Mouse (Mus musculus) heart, adult 9 months (tissue): ENCODE data around the gene Ndc1.

Experiments
- DNase-seq, 2 experiments: peaks; one replicate each; pipeline ENCODE4 v3.0.0; 2022; ENCODE audit warnings: low spot score in 2 of 2

Gene Ndc1

DNA sequence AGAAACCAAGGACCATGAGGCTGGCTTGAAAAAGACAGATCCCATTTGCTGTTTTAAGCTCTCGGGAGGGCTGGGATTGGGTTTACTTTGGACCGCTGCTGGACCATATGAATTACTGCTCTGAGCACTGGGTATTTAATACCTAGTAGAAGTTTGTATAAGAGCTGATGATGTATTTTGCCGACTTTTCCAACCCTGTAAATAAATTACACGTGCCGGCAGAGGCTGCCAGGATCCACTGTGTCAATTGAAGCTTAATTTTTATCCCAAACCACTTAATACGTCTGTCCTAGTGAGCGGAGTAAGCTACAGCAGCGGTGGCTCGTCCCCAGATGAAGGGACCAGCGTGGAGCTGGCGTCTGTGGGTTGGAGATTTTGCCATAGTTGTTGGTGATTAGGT is 74.7 kb downstream of the Ndc1 start:
- no peak for DNase-seq

DNA sequence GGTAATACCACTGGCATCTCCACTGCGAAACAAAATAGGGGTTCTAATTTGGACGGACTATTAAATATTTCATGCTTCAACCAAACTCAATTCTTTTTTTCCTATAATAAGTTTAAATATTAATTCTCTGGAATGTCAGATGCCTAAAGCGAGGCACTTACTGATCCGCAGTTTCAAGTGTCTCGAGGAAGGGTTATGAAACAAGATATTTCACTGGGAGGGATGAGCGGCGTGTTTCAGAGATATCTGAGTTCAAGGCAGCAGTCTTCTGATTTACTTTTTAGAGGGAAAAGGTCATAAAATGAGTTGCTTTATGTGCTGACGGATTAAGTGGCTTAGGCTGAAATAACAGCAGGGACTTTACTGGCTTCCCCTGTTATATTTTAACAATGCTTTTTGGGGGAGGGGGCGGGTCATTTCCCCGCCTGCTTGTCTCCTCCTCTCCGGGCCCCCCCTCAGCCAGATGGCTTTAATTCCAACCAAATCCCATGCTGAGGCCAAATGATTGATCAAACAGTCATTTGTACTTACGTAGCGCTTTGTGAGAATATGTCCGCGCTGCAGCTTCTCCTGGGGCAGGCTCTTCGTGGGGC is 75.4 kb downstream of the Ndc1 start:
- no peak for DNase-seq

DNA sequence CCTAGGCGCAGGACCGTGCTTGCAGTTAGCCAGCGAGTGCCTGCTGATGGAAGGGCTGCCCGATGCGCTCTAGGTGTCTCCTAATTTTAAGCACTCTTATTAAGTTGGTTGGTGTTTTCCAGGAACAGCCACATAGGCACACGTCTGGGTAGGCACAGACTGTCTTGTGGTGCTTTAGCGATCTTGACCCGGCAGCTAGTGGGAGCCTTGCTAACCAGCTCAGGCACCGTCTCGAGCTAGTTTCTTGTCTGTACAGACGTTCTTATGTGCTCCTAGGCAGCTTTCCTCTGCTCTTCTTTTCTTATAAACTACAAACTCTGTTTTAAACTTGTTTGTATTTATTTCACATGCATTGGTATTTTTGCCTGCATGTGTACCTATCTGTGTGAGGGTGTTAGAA is 76.0 kb downstream of the Ndc1 start:
- DNase-seq: no peak

DNA sequence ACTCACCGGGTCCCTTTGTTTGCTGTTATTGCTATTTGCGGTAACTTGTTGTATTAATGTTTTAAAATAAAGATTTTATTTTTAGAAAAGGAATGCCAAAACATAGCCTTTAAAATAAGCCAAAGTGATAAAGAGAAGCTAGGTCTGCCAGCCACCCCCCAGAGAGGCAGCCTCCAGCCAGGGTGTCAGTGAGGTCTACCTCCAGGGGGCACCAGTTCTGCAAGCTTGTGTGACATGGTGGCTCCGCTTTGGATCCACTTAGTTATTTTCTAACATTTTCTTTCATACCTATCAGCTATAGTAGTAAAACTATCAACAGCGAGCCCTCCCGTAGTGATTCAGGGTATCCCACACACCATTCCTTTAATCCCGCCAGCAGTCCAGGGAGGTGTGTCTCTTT is 80.9 kb downstream of the Ndc1 start:
- DNase-seq: no peak

DNA sequence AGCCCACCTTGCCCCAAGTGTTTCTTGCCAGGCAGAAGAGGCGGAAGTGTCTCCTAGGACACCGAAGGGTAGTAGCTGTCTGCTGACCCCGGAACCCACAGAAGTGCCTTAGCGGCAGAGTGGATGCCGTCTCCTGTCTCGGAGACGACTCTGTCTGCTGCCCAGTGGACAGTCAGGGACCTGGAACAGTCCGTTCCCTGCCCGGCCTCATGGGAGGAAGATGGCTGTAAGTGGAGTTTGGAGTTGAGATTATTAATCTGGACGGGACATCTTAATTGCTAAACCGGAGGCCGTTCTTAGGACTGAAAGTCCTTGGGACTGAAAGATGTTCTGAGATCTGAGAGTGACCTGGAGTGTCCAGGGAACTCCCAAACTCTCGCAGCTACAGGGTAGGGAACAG is 81.9 kb downstream of the Ndc1 start:
- no peak for DNase-seq

DNA sequence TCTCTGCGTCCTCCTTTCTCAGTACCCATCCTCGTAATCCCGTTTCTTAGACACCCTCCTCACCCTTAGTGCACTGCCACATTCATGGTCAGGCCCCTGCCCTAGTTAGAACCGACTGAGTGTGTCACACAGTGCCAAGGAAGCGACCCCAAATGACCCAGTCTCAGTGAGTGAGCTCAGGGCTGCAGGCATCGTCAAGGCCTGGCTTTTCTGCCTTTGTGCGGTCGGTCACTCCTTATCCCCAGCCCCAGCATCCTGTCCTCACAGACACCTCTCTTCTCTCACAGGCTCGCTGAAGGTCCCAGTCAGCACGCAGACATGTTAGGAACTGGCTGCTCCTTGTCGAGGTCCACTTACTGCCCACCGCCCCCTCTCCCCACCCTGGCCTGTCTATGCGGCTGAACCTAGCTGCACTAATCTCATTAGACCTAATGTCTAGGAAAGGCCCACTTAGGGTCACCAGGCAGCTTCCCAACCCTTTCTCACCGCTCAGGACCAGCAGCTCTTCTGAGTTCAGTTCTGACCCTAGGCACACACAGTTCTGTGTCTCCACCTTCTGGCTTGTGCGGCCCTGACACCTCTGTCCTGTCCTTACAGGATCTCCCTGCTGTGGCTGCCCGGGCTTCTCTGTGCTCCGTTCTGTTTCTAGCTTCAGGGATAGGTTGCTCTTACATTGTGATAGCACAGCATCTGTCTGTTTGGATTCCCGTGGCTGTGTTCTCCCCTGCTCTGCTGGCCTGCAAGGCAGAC is 84.9 kb downstream of the Ndc1 start:
- no peak for DNase-seq

DNA sequence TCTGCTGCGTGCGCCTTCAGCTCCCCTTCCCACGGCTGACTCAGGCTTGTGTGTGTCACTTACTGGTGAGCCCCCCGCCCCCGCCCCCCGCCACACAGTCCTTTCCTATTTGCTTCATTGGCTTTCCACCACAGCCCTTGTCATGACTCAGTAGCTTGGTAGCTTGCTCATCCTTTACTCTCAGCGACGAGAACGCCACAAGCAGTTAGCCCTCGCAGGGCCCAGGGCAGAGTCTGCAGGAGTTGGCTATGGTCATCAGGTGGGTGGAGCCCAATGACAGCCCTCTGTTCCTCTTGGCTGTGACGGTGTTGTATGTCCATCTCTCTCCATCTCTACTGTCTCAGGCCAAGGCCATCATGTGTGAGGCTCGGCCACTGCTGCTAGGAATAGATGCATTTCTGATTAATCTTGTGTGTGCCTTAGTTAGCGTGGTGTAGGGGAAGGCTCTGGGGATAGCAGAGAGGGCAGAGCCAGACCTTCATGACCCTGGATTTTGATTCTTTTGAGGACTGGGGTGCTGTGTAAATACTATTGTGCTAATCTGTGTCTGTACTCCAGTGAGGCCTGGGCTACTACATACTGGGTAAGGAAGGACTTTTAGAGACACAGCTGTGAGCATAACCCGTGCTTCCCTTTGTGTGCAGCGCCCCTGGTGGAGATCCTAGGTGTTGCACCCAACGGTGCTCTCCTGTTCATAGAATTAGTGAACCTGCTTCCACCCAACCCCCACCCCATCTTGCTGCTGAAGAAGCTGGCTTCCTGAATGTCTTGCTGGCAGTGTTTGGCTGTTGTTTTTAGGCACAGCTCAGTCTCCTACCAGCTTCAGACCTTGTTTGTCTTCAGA is 85.8 kb downstream of the Ndc1 start:
- DNase-seq: peak; percentile 11 to 47

DNA sequence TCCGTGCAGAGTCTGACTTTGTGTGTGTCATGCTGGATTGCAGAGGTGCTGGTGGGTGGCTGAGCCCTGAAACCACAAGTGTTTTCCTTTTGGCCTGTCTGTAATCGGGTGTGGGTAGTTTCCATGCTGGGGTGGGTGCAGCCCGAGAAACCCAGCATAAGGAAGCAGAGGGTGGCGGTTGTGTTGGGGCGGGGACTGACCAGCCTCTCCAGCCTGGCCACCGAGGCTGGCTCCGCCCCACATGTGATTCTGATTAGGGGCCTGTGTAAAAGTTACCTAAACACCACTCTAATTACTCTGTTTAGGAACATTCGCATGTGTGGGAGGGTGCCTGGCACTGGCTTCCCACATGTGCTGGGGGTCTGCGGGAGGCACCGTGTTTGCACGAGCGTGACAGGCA is 90.0 kb downstream of the Ndc1 start:
- DNase-seq: no peak

DNA sequence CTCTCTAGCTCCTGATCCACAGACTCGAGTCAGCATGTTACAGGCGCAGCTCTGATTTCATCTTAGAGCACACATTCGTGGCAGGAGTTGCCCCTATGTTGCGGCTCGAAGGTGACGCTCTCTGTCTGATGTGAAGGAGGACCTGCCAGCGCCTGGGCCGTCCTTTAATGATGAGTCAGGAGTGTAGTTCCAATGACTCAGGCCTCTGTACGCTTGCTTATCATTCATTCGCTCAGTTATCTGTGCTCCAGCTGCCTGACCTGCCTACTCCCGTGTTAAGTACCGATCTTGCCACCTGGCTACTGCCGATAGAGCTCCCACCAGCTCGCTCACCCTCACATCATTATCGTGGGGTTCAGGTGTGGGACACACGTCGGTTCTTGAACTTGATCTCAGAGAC is 91.3 kb downstream of the Ndc1 start:
- no peak for DNase-seq

DNA sequence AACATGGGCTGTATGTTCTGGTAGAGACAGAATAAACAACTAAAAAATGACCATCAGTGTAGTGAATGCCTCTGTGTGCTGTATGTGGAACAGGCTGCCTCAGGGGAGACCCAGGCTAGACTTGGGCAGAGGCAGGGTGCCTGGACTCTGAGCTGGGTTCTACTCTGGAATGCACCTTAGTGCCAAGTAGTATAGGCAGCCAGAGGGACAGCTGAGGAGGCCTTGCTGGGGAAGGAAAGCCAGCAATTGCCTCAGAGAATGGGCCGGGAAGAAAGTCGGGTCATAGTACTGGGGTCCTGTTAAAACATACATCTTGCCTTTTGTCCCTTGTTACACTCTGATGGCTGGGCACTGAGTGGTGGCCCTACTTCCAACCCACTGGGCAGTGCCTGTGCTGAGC is 91.9 kb downstream of the Ndc1 start:
- DNase-seq: no peak

DNA sequence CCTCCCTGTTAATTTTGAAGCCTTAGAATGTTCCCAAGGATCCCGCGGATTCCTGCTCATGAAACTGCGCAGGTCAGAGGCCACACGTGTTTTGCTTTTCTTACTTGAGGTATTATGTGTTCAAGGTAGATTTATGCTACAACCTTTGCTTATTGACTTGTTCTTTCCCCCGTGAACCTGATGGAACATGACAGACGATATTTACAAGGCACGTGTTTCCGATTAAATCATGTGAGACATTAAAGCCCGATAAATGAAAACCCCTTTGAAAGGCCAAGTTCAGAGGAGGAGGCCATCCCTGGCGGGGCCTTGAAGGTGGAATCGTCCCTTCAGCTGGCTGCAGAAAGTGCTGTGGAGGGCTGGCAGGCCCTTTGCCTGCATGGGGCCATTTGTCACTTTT is 92.9 kb downstream of the Ndc1 start:
- DNase-seq: no peak
